Mouse (Mus musculus) neural tube, embryonic 13.5 days (tissue): Measurements from ENCODE around the gene Cebpe. TPM values are rescaled to one million over a fixed set of nuclear protein-coding genes. Genes with fewer than 3 reads are reported as not detected.

Experiments used
- ATAC-seq: fragments of 200-750 bp; cut with Nextera tagmentation; 2 replicates; pipeline ENCODE4 v1.8.0; 2017; ENCODE audit warnings: low read depth, mild to moderate bottlenecking, moderate TSS enrichment, moderate library complexity
- H3K27ac ChIP-seq: fragments of 300-500 bp; sonication (generic); replicated peaks from 2 replicates; pipeline ENCODE4 v1.5.1; 2015; ENCODE audit warnings: moderate library complexity, mild to moderate bottlenecking, inconsistent platforms
- H3K27me3 ChIP-seq: fragments of 300-500 bp; sonication (generic); 2 replicates; pipeline ENCODE4 v1.6.1; 2015; ENCODE audit warnings: mild to moderate bottlenecking, inconsistent platforms
- H3K36me3 ChIP-seq: fragments of 300-500 bp; sonication (generic); 2 replicates; pipeline ENCODE4 v1.6.1; 2015; ENCODE audit warnings: mild to moderate bottlenecking, inconsistent platforms
- H3K4me1 ChIP-seq: fragments of 300-500 bp; sonication (generic); replicated peaks from 2 replicates; pipeline ENCODE4 v1.6.1; 2015; ENCODE audit warnings: inconsistent platforms
- H3K4me2 ChIP-seq: fragments of 300-500 bp; sonication (generic); 2 replicates; pipeline ENCODE4 v1.6.1; 2015; ENCODE audit warnings: inconsistent platforms, mild to moderate bottlenecking, moderate library complexity
- H3K4me3 ChIP-seq: fragments of 300-500 bp; sonication (generic); 2 replicates; pipeline ENCODE4 v1.5.1; 2015; ENCODE audit warnings: mild to moderate bottlenecking, inconsistent platforms
- H3K9ac ChIP-seq: fragments of 300-500 bp; sonication (generic); 2 replicates; pipeline ENCODE4 v1.6.1; 2015; ENCODE audit warnings: moderate library complexity, mild to moderate bottlenecking, inconsistent platforms
- H3K9me3 ChIP-seq: fragments of 300-500 bp; sonication (generic); 2 replicates; pipeline ENCODE4 v1.6.1; 2016; ENCODE audit warnings: inconsistent platforms
- WGBS: fragments of 180-500 bp; shearing (Covaris S2); methylation state at CpG from one replicate; pipeline ENCODE4 v1.1.7; 2015; 5-methylcytosine and 5-hydroxymethylcytosine counted together
- polyA plus RNA-seq: library from polyadenylated mRNA; unstranded; fragments of >200 nt; fragmentation: Nextera tagmentation; extraction: Ambion mirVana; gene quantifications from 2 replicates; pipeline ENCODE4 v1.2.1, GENCODE M21; 2015

The Cebpe gene
- polyA plus RNA-seq, 1 experiment from 2014 or later: not detected

DNA sequence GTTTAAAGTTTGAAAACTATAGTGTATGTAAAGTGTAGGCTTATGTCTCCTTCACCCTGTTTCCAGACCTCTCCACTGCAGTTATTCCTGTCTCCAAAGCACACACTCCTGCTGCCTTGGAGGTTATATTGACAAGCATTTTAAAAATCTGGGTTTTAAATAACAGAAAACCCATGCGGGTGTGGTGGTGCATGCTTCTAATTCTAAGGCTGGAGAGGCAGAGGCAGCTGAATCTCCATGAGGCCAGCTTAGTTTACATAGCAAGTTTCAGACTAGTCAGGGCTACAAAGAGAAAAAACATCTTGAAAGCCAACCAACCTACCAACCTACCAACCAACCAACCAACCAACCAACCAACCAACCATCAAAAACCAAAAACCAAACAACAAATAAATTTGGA lies 3.4 kb upstream of the Cebpe start:
- peak overlapping the region; percentile 64; the same call in 1 of the 2 replicates for H3K27ac ChIP-seq
- peaks cover 9% of the 10 kb centered on the region for H3K4me1 ChIP-seq
- H3K36me3 ChIP-seq: no peaks in the 10 kb centered on the region
- no peaks in the 10 kb centered on the region for H3K9me3 ChIP-seq
- H3K27me3 ChIP-seq: no peaks in the 10 kb centered on the region
- no peak overlapping the region; the same call in 1 of the 2 replicates for H3K4me3 ChIP-seq
- H3K9ac ChIP-seq: no peak overlapping the region
- H3K4me2 ChIP-seq: peak overlapping the region; percentile 77
- no peak for ATAC-seq
- WGBS: 68% methylated on average over 1 of the region's 1 CpGs

DNA sequence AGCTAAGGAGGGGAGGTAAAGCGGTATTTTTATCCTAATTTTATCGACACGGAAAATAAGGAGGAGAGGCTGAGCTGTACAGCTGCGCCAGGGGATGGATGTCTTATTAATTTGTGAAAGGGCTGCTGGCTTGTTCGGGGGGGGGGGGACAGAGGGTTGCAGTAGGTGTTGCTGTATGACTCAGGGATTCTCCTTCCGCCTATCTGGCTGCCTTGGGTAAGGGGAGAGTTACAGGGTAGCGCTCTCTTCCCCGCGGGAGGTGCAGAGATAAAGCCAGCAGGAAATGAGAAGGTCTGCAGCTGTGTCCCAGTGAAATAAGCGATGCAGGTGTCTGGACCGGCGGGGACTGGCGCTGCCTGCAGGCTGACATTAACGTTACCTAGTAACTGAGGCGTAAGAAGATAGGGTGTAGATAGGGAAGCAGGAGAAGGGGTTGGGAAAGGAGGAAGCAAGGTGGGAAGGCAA lies 2.7 kb upstream of the Cebpe start:
- 2% methylated on average over 15 of the region's 15 CpGs for WGBS
- H3K4me2 ChIP-seq: peak overlapping the region; percentile 77
- H3K4me1 ChIP-seq: peaks cover 9% of the 10 kb centered on the region

GRCm38 (mm10) chr14:54714121-54714520 lies 2.1 kb upstream of the Cebpe start:
- Histone ChIP-seq H3K27ac (peak overlapping the region; percentile 64), H3K9me3 (no peaks in the 10 kb centered on the region), H3K9ac (peak overlapping the region; percentile 70), H3K4me3 (peak overlapping the region; percentile 41), H3K27me3 (no peaks in the 10 kb centered on the region), H3K4me2 (peak overlapping the region; percentile 77), H3K4me1 (peaks cover 9% of the 10 kb centered on the region), H3K36me3 (no peaks in the 10 kb centered on the region)
- peak; percentile 76 for ATAC-seq
- 2% methylated on average over 13 of the region's 13 CpGs for WGBS

More for the DNA sequence above, 2.7 kb upstream of the Cebpe start:
- H3K27me3 ChIP-seq: no peaks in the 10 kb centered on the region
- H3K9ac ChIP-seq: peak overlapping the region; percentile 70
- H3K9me3 ChIP-seq: no peaks in the 10 kb centered on the region
- peak; percentile 80 for ATAC-seq
- peak overlapping the region; percentile 41 for H3K4me3 ChIP-seq
- H3K36me3 ChIP-seq: no peaks in the 10 kb centered on the region
- peak overlapping the region; percentile 64 for H3K27ac ChIP-seq

DNA sequence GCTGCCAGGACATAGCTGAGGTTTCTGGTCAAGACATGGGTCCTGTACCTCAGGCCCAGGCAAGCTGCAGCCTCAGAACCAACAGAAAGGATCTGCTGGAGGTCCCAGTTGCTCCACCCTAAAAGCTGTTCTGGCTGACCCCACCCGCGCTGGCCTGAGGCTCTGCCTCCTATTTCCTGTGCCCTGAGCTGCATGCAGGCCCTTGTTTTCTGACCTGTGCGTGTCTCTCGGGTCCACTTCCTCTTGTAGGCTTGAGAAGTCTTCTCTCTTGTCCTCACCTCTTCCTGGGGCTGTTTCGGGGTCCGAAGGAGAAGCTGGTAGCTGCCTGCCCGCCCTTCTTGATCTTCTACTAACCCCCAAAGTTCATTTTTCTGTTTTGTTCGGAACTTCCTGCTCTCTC lies 887 bp upstream of the Cebpe start:
- Histone ChIP-seq H3K27me3 (no peaks in the 10 kb centered on the region), H3K4me3 (no peak overlapping the region), H3K4me1 (peaks cover 9% of the 10 kb centered on the region), H3K9ac (no peak overlapping the region), H3K9me3 (no peaks in the 10 kb centered on the region), H3K4me2 (no peak overlapping the region), H3K27ac (no peak overlapping the region), H3K36me3 (no peaks in the 10 kb centered on the region)
- no peak for ATAC-seq
- WGBS: 80% methylated on average over 8 of the region's 8 CpGs

GRCm38 (mm10) chr14:54709054-54709453 lies 2.9 kb downstream of the Cebpe start:
- H3K27ac ChIP-seq: no peak overlapping the region
- no peak for ATAC-seq
- no peaks in the 10 kb centered on the region for H3K4me1 ChIP-seq
- no peaks in the 10 kb centered on the region for H3K27me3 ChIP-seq
- WGBS: 85% methylated on average over 9 of the region's 9 CpGs
- no peaks in the 10 kb centered on the region for H3K36me3 ChIP-seq
- H3K4me3 ChIP-seq: no peak overlapping the region
- no peaks in the 10 kb centered on the region for H3K9me3 ChIP-seq
- H3K9ac ChIP-seq: no peak overlapping the region
- no peak overlapping the region for H3K4me2 ChIP-seq

DNA sequence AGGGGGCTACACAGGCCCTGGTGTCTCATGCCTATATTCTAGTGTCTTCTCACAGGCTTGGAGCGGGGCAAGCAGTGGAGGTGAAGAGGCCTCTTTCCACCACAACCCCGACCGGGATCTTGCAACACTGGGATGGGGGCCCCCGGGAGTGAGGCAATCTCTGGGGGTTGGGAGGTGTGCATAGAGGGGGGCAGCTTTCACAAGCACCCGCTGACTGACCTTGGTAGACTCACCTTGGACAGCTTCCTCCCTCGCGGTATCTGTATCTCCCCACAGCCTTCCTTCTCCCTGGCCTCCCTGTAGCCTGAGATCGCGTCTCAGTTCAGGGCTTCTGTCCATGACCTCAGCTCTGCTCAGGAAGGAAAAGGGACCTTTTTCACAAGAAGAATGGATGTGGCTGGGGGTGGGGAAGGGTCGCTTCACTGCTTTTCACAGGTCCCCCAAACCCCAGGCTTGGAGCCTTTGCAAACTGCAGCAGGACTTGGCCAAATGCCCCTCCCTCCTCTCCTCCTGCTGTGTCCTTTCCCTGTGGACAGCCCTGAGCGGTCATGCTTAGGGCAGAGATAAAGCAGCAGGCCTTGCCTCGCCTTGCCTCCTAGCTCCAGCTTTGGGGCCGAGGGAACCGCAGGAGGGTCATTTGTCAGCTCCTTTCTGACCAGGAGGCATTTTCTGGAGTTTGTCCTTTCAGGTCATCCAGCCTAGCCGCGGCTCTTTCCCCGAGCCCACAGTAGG lies 5.2 kb downstream of the Cebpe start:
- Histone ChIP-seq H3K4me1 (no peaks in the 10 kb centered on the region), H3K9ac (no peak overlapping the region), H3K9me3 (no peaks in the 10 kb centered on the region), H3K36me3 (no peaks in the 10 kb centered on the region), H3K4me3 (no peak overlapping the region), H3K27ac (no peak overlapping the region), H3K27me3 (peaks cover 6% of the 10 kb centered on the region; the same call in 1 of the 2 replicates), H3K4me2 (no peak overlapping the region)
- no peak for ATAC-seq
- WGBS: 63% methylated on average over 17 of the region's 17 CpGs

- no peak for ATAC-seq
- Histone ChIP-seq H3K4me3 (no peak overlapping the region), H3K27me3 (peaks cover 6% of the 10 kb centered on the region; the same call in 1 of the 2 replicates), H3K4me1 (no peaks in the 10 kb centered on the region), H3K9me3 (no peaks in the 10 kb centered on the region), H3K36me3 (no peaks in the 10 kb centered on the region), H3K9ac (no peak overlapping the region), H3K27ac (no peak overlapping the region), H3K4me2 (no peak overlapping the region)
- WGBS: 65% methylated on average over 5 of the region's 5 CpGs
Measured at GRCm38 (mm10) chr14:54705844-54706243, 6.1 kb downstream of the Cebpe start.

DNA sequence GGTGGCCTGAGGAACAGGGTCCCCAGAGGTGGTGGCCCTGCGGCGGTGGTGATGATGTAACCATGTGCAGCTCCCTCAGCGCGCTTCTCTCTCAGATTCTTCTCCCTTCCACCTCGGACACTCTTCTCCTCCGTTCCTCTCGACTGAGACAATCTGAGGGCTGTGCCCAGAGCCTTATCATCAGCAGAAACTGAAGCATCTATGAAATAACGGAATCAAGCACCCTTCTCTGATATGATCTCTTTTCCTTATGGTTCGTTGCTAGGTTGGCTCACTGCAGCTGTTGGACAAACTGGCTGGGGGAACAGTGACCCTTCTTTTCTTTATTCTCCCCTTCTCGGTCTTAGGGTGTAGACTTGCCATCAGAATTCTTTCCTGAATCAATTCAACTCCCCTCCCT lies 8.8 kb downstream of the Cebpe start:
- Histone ChIP-seq H3K9me3 (no peaks in the 10 kb centered on the region), H3K27me3 (peaks cover 6% of the 10 kb centered on the region; the same call in 1 of the 2 replicates), H3K4me1 (no peaks in the 10 kb centered on the region), H3K27ac (no peak overlapping the region), H3K9ac (no peak overlapping the region), H3K36me3 (no peaks in the 10 kb centered on the region), H3K4me3 (no peak overlapping the region), H3K4me2 (no peak overlapping the region)
- no peak for ATAC-seq
- 69% methylated on average over 10 of the region's 10 CpGs for WGBS

GRCm38 (mm10) chr14:54701298-54701697 lies 10.7 kb downstream of the Cebpe start:
- H3K9me3 ChIP-seq: no peaks in the 10 kb centered on the region
- no peak overlapping the region for H3K9ac ChIP-seq
- no peak overlapping the region for H3K4me3 ChIP-seq
- no peak overlapping the region for H3K4me2 ChIP-seq
- ATAC-seq: 0 out of 2 replicates have a peak, but pooled peaks have one; percentile 32
- H3K4me1 ChIP-seq: no peaks in the 10 kb centered on the region
- H3K36me3 ChIP-seq: no peaks in the 10 kb centered on the region
- peaks cover 6% of the 10 kb centered on the region; the same call in 1 of the 2 replicates for H3K27me3 ChIP-seq
- H3K27ac ChIP-seq: no peak overlapping the region
- WGBS: 12% methylated on average over 6 of the region's 6 CpGs

- ATAC-seq: no peak
- H3K27me3 ChIP-seq: peaks cover 6% of the 10 kb centered on the region; the same call in 1 of the 2 replicates
- no peaks in the 10 kb centered on the region for H3K9me3 ChIP-seq
- no peaks in the 10 kb centered on the region for H3K4me1 ChIP-seq
- H3K36me3 ChIP-seq: 0 out of 2 replicates have a peak, but pooled peaks cover 7% of the 10 kb centered on the region
- WGBS: 52% methylated on average over 3 of the region's 3 CpGs
- no peak overlapping the region for H3K4me2 ChIP-seq
- no peak overlapping the region for H3K9ac ChIP-seq
- H3K27ac ChIP-seq: no peak overlapping the region
- no peak overlapping the region for H3K4me3 ChIP-seq
Measured at GRCm38 (mm10) chr14:54699586-54699985, 12.4 kb downstream of the Cebpe start.

DNA sequence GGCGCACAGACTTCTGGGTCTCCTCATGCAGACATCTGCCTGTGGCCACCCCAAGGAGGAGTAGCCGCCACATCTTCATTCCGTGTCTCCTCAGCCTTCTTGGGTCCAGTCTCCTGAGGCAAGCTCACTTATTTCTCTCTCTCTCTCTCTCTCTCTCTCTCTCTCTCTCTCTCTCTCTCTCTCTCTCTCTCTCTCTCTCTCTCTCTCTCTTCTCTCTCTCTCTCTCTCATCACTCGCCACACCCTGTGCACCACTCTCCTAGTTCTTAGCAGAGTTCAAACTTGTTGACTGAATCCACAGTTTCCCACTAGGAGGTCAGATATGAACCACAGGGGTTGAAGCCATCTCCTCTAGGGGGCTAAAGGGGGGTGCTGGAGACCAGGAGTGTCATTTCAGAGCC lies 13.2 kb downstream of the Cebpe start, which contains the start of gene Gm29776:
Gm29776 (minus strand) TSS at position 101 of the 400 bp plus-strand sequence.
- H3K27me3 ChIP-seq: peaks cover 6% of the 10 kb centered on the region; the same call in 1 of the 2 replicates
- H3K27ac ChIP-seq: no peak within 1 kb of the TSS
- WGBS: 80% methylated on average over 3 of the region's 4 CpGs
- no peak within 1 kb of the TSS for H3K9ac ChIP-seq
- no peak for ATAC-seq
- no peaks in the 10 kb centered on the region for H3K9me3 ChIP-seq
- no peaks in the 10 kb centered on the region for H3K4me1 ChIP-seq
- no peak within 1 kb of the TSS for H3K4me2 ChIP-seq
- H3K4me3 ChIP-seq: no peak within 1 kb of the TSS
- H3K36me3 ChIP-seq: peaks cover 14% of the 10 kb centered on the region

GRCm38 (mm10) chr14:54696752-54697151 lies 15.2 kb downstream of the Cebpe start:
- 91% methylated on average over 4 of the region's 4 CpGs for WGBS
- H3K27ac ChIP-seq: no peak overlapping the region
- no peaks in the 10 kb centered on the region for H3K9me3 ChIP-seq
- no peak overlapping the region for H3K4me2 ChIP-seq
- H3K4me1 ChIP-seq: no peaks in the 10 kb centered on the region
- ATAC-seq: no peak
- H3K4me3 ChIP-seq: no peak overlapping the region
- peaks cover 28% of the 10 kb centered on the region for H3K36me3 ChIP-seq
- H3K27me3 ChIP-seq: no peaks in the 10 kb centered on the region
- H3K9ac ChIP-seq: no peak overlapping the region
